Mouse (Mus musculus) hindbrain, embryonic 14.5 days (tissue): ENCODE data around the gene Gucy2e. TPM values are rescaled to one million over a fixed set of nuclear protein-coding genes. Genes with fewer than 3 reads are reported as not detected.

Experiments used
- ATAC-seq: fragments of 200-750 bp; cut with Nextera tagmentation; 2 replicates; pipeline ENCODE4 v1.8.0; 2017; ENCODE audit warnings: moderate number of reproducible peaks, mild to moderate bottlenecking, moderate TSS enrichment, moderate library complexity; ENCODE audit not compliant: low FRiP score
- DNase-seq: peaks from one replicate; pipeline ENCODE4 v3.0.0-alpha.2; 2015; ENCODE audit warnings: low spot score
- H3K27ac ChIP-seq: fragments of 300-500 bp; sonication (generic); 2 replicates; pipeline ENCODE4 v1.5.1; 2014; ENCODE audit warnings: mild to moderate bottlenecking, moderate library complexity
- H3K27me3 ChIP-seq: fragments of 300-500 bp; sonication (generic); 2 replicates; pipeline ENCODE4 v1.6.1; 2014; ENCODE audit warnings: mild to moderate bottlenecking, low read length, mixed read lengths; ENCODE audit not compliant: control insufficient read depth, insufficient read depth
- H3K36me3 ChIP-seq: fragments of 300-500 bp; sonication (generic); replicated peaks from 2 replicates; pipeline ENCODE4 v1.6.1; 2014; ENCODE audit not compliant: control insufficient read depth, insufficient read depth
- H3K4me1 ChIP-seq: fragments of 300-500 bp; sonication (generic); replicated peaks from 2 replicates; pipeline ENCODE4 v1.6.1; 2014; ENCODE audit warnings: antibody characterized with exemption, low read length, mixed read lengths; ENCODE audit not compliant: control insufficient read depth, insufficient read depth
- H3K4me2 ChIP-seq: fragments of 300-500 bp; sonication (generic); replicated peaks from 2 replicates; pipeline ENCODE4 v1.6.1; 2014; ENCODE audit warnings: mild to moderate bottlenecking, moderate library complexity
- H3K4me3 ChIP-seq: fragments of 300-500 bp; sonication (generic); replicated peaks from 2 replicates; pipeline ENCODE4 v1.5.1; 2014; ENCODE audit warnings: mild to moderate bottlenecking, low read length
- H3K9ac ChIP-seq: fragments of 300-500 bp; sonication (generic); 2 replicates; pipeline ENCODE4 v1.6.1; 2014
- H3K9me3 ChIP-seq: fragments of 300-500 bp; sonication (generic); 2 replicates; pipeline ENCODE4 v1.6.1; 2016; ENCODE audit warnings: low read length; ENCODE audit not compliant: control insufficient read depth
- WGBS: fragments of 180-500 bp; shearing (Covaris S2); extraction: QIAGEN DNeasy Blood & Tissue Kit; methylation state at CpG from one replicate; pipeline ENCODE4 v1.1.7; 2014; 5-methylcytosine and 5-hydroxymethylcytosine counted together
- polyA plus RNA-seq: library from polyadenylated mRNA; unstranded; fragments of >200 nt; fragmentation: Nextera tagmentation; extraction: Ambion mirVana; gene quantifications from 2 replicates; pipeline ENCODE4 v1.2.1, GENCODE M21; 2014

The Gucy2e gene
- polyA plus RNA-seq, 1 experiment from 2014 or later: 0.29 TPM

DNA sequence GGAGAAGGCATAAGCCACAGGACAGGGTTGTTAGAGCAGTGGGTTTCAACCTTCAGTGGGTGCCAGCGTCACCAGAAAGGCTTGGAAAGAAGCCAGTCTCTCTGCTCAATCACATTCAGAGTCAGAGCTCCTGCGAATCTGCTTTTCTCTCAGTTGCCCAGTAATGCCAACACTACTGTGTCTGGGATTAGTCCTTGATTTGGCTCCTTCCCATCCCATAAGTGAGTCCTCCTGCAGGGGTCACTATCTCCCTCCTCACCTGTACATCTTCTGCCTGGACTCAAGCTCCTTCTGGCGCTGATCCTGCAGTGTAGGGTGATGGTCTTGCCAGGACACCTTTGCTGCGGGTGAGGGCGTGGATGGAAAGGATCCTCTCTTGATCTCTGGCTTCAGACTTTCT lies 40.1 kb downstream of the Gucy2e start:
- Histone ChIP-seq H3K4me2 (peak overlapping the region; percentile 41; the same call in 1 of the 2 replicates), H3K4me1 (peaks cover 3% of the 10 kb centered on the region; the same call in 1 of the 2 replicates), H3K27me3 (peaks cover 25% of the 10 kb centered on the region), H3K4me3 (peak overlapping the region; percentile 4; the same call in 1 of the 2 replicates), H3K9me3 (no peaks in the 10 kb centered on the region), H3K9ac (peak overlapping the region; percentile 22; the same call in 1 of the 2 replicates), H3K36me3 (no peaks in the 10 kb centered on the region), H3K27ac (no peak overlapping the region)
- no peak for ATAC-seq
- 11% methylated on average over 5 of the region's 5 CpGs for WGBS
- DNase-seq: no peak

DNA sequence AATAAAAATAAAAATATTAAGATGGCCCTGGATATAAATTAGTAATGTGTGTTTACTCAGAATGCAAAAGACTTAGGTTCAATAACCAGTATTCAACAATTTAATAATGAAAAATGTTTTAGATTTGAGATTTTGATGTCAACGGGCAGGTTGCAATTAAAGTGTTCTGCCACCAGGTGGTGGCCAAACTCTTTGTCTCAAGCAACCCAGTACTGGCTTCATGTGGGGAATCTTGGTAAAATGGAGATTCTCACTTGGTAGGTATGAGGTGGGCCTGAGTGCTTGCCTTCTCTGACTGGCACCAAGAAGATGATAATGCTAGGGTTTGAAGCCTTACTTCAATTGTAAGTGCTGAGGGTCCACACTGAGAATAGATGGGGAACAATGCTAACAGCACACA lies 44.0 kb downstream of the Gucy2e start:
- H3K4me2 ChIP-seq: no peak overlapping the region
- no peaks in the 10 kb centered on the region for H3K36me3 ChIP-seq
- H3K4me1 ChIP-seq: peaks cover 3% of the 10 kb centered on the region; the same call in 1 of the 2 replicates
- H3K9me3 ChIP-seq: no peaks in the 10 kb centered on the region
- H3K9ac ChIP-seq: no peak overlapping the region
- H3K27me3 ChIP-seq: peaks cover 16% of the 10 kb centered on the region
- WGBS: 9% methylated on average over 1 of the region's 1 CpGs
- no peak overlapping the region for H3K4me3 ChIP-seq
- DNase-seq: peak; percentile 80
- no peak overlapping the region for H3K27ac ChIP-seq
- no peak for ATAC-seq

DNA sequence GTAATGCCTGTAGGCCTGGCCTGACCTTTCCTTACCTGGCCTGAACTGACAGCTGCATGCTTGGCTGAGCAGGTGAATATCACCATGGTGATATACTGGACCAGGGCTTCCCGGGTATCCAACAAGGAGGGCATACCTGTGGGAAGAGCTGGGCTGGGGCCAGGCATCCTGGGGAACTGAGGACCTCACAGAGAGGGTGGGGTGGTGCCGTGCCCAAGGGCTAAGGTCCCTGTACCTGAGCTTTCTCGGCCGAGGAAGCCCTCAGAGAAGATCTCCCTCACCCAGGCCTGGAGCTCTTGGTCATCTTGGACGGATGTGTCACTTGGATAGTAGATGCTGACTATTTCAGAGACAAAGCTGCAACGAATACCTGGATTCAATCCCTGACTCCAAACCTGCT lies 50.9 kb downstream of the Gucy2e start:
- WGBS: 88% methylated on average over 6 of the region's 6 CpGs
- Histone ChIP-seq H3K36me3 (no peaks in the 10 kb centered on the region), H3K9me3 (no peaks in the 10 kb centered on the region), H3K4me3 (no peak overlapping the region), H3K9ac (no peak overlapping the region), H3K27ac (no peak overlapping the region), H3K4me2 (no peak overlapping the region), H3K27me3 (no peaks in the 10 kb centered on the region), H3K4me1 (no peaks in the 10 kb centered on the region)
- DNase-seq: no peak
- ATAC-seq: no peak

DNA sequence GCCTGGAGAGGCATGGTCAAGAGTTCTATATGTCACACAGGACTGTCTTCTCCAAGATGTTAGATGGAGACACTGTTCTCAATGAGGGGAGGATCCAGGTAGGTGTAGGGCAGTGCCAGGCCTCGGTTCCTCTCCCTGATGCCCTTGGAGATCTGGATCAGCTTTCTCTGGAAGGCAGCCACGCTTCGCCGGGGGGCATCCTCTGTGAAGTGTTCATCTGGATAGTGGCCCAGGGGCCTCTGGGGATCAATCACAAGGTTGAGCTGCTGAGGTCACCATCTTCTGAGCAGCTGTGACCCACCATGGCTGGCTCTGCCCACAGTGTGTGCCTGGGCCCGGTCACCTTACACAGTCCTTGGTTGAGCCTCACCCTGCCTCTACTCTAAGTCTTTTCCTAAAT lies 51.8 kb downstream of the Gucy2e start:
- Histone ChIP-seq H3K9ac (no peak overlapping the region), H3K9me3 (no peaks in the 10 kb centered on the region), H3K27me3 (no peaks in the 10 kb centered on the region), H3K4me2 (no peak overlapping the region), H3K27ac (no peak overlapping the region), H3K4me1 (no peaks in the 10 kb centered on the region), H3K4me3 (no peak overlapping the region), H3K36me3 (no peaks in the 10 kb centered on the region)
- DNase-seq (no peak), ATAC-seq (no peak)
- WGBS: 87% methylated on average over 5 of the region's 5 CpGs

DNA sequence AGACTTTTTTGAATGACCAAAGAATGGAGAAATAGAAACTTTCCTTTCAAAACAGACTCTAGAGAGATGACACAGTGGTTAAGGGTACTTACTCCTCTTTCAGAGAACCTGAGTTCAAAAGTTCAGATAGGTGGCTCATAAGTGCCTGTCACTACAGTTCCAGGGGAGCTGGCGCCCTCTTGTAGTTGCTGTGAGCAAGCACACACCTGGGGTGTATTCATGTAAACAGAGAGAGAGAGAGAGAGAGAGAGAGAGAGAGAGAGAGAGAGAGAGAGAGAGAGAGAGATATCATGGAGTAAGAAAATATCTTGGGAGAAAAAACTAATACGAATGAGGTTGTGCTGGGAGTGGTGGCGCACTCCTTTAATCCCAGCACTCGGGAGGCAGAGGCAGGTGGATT lies 56.7 kb downstream of the Gucy2e start:
- Histone ChIP-seq H3K4me2 (no peak overlapping the region), H3K27ac (no peak overlapping the region), H3K4me1 (no peaks in the 10 kb centered on the region), H3K9me3 (no peaks in the 10 kb centered on the region), H3K4me3 (no peak overlapping the region), H3K27me3 (no peaks in the 10 kb centered on the region), H3K36me3 (no peaks in the 10 kb centered on the region), H3K9ac (no peak overlapping the region)
- WGBS: 87% methylated on average over 4 of the region's 4 CpGs
- no peak for DNase-seq
- no peak for ATAC-seq

DNA sequence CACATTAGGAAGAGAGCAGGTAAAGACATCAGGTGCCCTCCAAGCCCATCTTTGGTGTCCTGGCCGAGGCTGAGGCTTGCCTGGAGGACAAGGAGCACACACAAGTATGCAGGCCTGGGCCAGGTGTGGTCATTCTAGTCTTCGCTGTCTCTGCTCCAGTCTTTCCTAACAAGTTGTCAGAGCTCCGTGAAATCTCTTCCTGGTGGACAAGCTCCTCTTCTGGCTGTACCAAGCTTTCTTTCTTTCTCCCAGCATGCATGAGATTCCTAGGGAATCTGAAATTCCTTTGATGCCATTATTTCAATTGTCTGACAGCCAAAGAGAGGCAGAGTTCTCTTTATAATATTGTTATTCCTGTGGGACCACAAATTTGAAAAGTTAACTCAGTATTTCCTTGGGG lies 57.3 kb downstream of the Gucy2e start:
- H3K27ac ChIP-seq: no peak overlapping the region
- no peaks in the 10 kb centered on the region for H3K9me3 ChIP-seq
- no peak for DNase-seq
- H3K4me1 ChIP-seq: no peaks in the 10 kb centered on the region
- no peak for ATAC-seq
- H3K4me3 ChIP-seq: no peak overlapping the region
- no peak overlapping the region for H3K4me2 ChIP-seq
- H3K27me3 ChIP-seq: no peaks in the 10 kb centered on the region
- H3K36me3 ChIP-seq: no peaks in the 10 kb centered on the region
- H3K9ac ChIP-seq: no peak overlapping the region
- WGBS: 51% methylated on average over 3 of the region's 3 CpGs

DNA sequence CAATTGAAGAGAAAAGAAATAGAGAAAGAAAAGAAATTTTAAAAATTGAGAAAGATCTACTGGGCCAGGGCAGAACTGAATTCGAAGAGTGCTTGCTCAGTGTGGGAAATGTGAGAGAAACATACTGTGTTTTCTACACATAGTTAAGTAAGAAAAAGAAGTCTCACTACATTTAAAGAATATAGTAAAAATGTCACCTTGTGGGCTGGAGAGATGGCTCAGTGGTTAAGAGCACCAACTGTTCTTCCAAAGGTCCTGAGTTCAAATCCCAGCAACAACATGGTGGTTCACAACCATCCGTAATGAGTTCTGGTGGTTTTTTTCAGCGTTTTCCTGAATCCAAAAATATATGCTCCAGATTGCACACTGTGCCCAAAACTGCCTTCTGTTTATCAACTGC lies 58.3 kb downstream of the Gucy2e start:
- no peak overlapping the region for H3K4me2 ChIP-seq
- no peak overlapping the region for H3K9ac ChIP-seq
- no peak overlapping the region for H3K27ac ChIP-seq
- no peaks in the 10 kb centered on the region for H3K4me1 ChIP-seq
- no peaks in the 10 kb centered on the region for H3K9me3 ChIP-seq
- H3K36me3 ChIP-seq: no peaks in the 10 kb centered on the region
- WGBS: 81% methylated on average over 3 of the region's 3 CpGs
- no peaks in the 10 kb centered on the region for H3K27me3 ChIP-seq
- ATAC-seq (no peak), DNase-seq (no peak)
- no peak overlapping the region for H3K4me3 ChIP-seq

DNA sequence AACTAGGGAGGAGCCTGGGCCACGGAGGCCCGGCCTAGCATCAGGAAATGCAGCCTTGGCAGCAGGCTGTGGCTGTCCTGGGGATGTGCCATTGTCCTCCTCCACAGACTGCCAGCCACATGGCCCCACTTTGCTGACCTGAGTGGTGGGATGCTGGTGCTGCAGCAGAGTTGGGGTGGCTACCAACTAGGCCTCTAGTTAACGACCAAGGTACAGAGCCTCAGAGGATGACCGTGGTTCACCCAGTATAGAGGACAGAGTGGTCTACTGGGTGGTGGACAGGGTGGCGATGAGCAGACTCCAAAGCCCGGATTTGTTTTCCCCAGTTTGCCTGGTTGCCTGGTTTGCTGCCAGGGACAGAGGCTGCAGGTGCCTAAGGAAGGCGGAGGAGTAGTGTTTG lies 62.1 kb downstream of the Gucy2e start:
- Histone ChIP-seq H3K9ac (no peak overlapping the region), H3K27ac (no peak overlapping the region), H3K27me3 (no peaks in the 10 kb centered on the region), H3K4me3 (no peak overlapping the region), H3K4me2 (no peak overlapping the region), H3K4me1 (no peaks in the 10 kb centered on the region), H3K9me3 (no peaks in the 10 kb centered on the region), H3K36me3 (no peaks in the 10 kb centered on the region)
- ATAC-seq (no peak), DNase-seq (no peak)
- 83% methylated on average over 7 of the region's 7 CpGs for WGBS

DNA sequence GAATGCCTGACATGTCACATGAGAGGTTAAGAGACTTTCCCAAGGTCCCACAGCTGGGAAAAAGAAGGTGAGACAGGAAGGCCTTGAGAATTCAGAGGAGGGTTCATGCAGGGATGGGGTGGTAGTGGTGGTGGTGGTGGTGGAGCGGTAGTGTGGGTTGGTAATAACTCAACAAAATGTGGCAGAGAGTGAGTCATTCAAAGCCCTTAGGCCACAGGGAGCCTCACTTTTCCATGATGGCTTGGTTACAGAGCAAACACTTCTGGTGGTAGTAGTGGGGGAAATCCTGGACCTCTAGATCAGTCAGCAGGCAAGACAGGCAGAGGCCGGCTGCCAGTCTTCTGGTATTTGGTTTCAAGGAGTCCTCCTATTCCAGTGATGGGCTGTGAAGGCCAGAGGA lies 64.2 kb downstream of the Gucy2e start:
- H3K4me2 ChIP-seq: no peak overlapping the region
- no peaks in the 10 kb centered on the region for H3K27me3 ChIP-seq
- no peak overlapping the region for H3K27ac ChIP-seq
- H3K4me1 ChIP-seq: no peaks in the 10 kb centered on the region
- 90% methylated on average over 2 of the region's 2 CpGs for WGBS
- no peaks in the 10 kb centered on the region for H3K9me3 ChIP-seq
- ATAC-seq (no peak), DNase-seq (no peak)
- no peaks in the 10 kb centered on the region for H3K36me3 ChIP-seq
- H3K9ac ChIP-seq: no peak overlapping the region
- H3K4me3 ChIP-seq: no peak overlapping the region

DNA sequence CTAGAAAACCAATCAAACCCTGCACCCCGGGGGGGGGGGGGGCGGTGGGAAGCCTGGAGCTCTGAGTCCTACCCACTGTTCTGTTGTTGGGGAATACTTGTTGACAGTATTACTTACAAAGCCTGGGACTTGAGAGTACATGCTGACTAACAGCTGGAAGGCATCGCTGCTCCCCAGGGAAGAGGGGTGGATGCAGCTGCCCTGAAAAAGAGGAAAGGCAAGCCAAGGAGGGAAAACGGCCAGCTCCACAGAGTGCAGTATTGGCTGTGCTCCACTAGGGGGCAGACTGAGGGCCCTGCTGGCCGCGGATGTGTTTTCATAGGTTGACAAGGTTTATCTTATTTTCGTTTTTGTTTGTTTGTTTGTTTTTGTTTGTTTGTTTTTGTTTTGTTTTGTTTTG lies 65.2 kb downstream of the Gucy2e start:
- no peak for ATAC-seq
- no peak overlapping the region for H3K9ac ChIP-seq
- peak; percentile 67 for DNase-seq
- H3K4me3 ChIP-seq: no peak overlapping the region
- H3K27me3 ChIP-seq: no peaks in the 10 kb centered on the region
- H3K36me3 ChIP-seq: no peaks in the 10 kb centered on the region
- no peaks in the 10 kb centered on the region for H3K9me3 ChIP-seq
- no peak overlapping the region for H3K4me2 ChIP-seq
- no peak overlapping the region for H3K27ac ChIP-seq
- no peaks in the 10 kb centered on the region for H3K4me1 ChIP-seq
- WGBS: 26% methylated on average over 7 of the region's 7 CpGs
